Mouse (Mus musculus) thymus, adult 2 months (tissue): ENCODE results near the gene Ppp1r21.

Source experiments
- CTCF ChIP-seq: fragments of 200-500 bp; IDR thresholded peaks from 2 replicates; pipeline ENCODE4 v1.5.1; 2012; ENCODE audit warnings: mild to moderate bottlenecking, control low read depth, low read length, moderate library complexity, borderline replicate concordance; ENCODE audit not compliant: control insufficient read depth, poor library complexity, insufficient read depth; ENCODE audit errors: extremely low read depth
- POLR2A ChIP-seq: fragments of 200-500 bp; IDR thresholded peaks from 2 replicates; pipeline ENCODE4 v1.6.1; 2012; ENCODE audit warnings: mild to moderate bottlenecking, low read length, control low read depth, moderate library complexity; ENCODE audit not compliant: control insufficient read depth, poor library complexity, insufficient read depth; ENCODE audit errors: extremely low read depth

GRCm38 (mm10) chr17:88613721-88614120 is 83.8 kb downstream of the Ppp1r21 start:
- TF ChIP-seq CTCF: no peak
- TF ChIP-seq POLR2A: no peak
